Mouse (Mus musculus) cerebellum, postnatal 10 days (tissue): ENCODE results near the gene Syt17.

Source experiments
- DNase-seq, 2 experiments: peaks; one replicate each; pipeline ENCODE4 v3.0.0; 2021; ENCODE audit warnings: mixed read lengths in 2 of 2

Syt17 gene

DNA sequence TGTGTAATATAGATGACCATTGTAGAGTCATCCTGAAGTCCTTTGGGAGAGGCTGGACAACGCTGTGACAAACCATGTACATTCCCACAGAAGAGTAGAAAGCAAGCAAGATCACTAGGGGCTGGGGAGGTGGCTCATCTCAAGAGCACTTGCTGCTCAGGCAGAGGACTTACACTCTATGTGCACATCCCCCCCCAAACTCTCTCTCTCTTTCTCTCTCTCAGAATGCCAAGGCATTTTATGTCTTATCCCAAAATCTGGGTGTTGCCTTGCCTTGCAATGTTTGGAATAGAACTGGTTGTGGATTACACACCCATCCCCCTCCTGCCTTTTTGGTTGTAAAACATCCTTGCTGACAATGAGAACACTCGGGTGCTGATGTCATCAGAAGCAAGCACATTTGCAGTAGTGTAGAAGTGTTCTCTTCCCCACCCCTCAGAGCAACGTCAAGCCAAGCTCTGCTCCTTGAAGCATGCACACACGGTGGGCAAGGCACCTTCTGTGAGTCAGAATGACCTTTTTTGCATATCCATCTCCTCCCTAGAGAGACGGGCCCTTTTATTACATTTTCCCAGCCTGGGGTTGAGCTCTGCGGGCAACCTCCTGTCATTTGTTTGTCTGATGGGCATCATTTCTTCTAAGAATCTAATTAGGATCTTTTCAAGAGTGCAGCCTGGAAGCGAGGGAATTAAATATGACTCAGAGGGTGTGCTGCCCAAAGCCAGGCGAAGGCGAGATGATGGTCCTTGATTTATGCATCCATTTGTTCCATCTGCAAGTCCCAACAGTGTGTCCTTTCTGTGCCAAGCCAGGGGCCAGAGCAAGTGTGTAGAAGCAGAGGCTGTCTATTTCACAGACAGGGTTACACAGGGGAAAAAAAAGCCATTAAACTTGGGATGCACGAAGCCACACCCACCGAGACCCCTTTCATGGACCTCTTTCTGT is 15.1 kb upstream of the Syt17 start:
- DNase-seq: no peak

DNA sequence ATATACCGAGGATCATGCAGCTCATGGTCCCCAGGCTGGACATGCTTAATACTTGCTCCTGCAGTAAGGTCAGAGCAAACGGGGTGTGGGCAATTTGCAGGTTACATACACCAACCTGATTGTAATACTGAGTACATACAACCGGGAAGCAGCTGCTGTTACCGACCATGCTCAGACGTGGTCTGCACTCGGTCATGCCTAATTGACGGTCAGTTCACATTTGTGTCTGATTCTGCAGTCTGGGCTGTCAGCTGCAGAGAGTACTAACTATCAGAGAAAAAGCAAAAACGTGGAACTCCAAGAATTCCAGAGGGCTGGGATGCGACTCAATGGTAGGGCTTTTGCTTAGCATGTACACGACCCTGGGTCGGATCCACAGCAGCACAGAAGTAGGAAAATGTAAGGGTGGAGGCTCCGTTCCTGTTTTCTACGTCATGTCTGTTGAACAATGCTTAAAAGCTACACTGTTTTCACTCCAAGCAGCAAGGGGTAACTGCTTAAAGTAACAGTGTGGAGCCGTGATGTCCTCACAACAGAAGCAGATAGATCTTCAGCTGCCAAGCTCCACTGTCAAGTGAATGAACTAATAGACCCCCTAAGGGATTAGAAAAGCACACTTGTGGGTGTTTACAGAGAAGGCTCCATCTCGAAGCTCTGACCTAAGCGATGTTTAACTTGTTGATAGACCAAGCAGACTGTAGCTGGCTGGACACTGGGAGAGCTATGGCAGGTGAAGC is 13.5 kb upstream of the Syt17 start:
- DNase-seq: no peak

DNA sequence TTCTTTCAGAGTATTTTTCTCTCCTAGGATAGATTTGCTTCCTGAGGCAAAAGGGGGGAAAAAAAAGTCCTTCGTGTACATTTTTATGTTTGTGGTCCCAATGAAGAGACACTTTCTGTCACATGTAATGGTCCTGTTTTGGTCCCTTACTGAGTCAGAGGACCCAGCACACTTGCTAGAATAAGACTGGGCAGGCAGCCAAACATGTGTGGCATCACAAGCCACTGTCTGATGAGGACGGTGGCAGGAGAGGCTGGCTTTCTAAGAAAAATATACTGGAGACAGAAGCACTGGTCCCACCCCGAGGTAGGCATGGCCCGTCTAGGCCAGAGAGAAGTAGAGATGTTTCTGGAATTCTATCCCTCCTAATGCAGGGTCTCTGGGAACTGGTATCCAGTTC is 5.7 kb upstream of the Syt17 start:
- no peak for DNase-seq

DNA sequence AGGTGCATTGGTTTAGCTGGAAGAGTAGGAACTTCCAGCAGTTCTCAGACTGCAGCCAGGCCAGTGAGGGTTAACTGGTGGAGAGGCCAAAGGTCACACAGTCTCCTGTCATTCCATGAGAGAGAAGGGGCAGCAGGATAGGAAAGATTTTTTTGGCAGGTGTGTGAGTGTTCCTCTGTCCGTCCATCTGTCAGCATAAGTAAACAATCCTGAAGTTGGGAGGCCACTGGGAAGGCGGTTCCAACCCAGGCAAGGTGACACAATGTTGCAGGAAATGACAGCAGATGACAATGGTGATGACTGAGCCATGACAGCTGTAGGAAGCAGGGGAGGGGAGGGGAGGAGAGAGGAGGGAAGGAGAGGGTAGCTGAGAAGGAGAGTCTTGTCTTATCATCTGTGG is 4.9 kb upstream of the Syt17 start:
- DNase-seq: no peak

DNA sequence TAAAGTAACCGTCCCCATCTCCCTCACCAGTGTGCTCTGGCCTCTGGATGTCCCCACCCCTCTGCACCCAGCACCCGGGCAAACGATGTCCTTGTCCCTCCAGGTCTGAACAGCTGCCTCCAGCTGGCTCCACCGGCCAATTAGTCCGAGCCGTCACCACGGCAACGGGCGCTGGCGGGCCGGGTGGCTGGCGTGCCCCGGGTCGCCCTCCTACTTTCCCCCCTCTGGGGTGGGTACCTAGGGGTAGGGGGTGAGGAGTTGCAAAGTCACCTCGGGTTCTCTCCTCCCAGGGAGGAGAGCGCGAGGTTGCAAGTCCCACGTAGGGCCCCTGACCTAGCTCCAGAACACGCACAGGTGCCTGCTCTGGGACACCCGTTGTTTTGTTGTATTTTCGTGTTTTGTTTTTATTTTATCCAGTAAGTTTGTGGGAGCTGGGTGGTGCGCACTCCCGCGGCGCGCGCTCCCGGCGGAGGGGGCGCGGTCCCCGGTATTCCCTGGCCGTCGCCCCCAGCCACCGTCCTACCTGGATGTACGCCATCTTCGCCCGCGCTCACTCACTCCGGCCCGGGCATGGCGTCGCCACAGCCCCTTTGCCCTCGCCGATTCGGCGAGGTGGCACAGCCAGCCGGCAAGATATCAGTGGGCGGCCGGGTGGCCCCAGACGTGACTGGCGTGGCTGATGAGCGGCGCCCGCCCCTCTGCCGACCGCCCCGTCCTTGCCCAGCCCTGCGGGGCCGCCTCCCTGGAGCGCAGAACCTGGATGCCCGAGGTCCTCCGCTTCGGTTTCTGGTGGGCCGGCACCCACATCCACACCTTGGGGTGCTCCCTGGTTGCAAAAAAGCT is 510 bp downstream of the Syt17 start:
- peak; percentile 55 to 57 for DNase-seq

DNA sequence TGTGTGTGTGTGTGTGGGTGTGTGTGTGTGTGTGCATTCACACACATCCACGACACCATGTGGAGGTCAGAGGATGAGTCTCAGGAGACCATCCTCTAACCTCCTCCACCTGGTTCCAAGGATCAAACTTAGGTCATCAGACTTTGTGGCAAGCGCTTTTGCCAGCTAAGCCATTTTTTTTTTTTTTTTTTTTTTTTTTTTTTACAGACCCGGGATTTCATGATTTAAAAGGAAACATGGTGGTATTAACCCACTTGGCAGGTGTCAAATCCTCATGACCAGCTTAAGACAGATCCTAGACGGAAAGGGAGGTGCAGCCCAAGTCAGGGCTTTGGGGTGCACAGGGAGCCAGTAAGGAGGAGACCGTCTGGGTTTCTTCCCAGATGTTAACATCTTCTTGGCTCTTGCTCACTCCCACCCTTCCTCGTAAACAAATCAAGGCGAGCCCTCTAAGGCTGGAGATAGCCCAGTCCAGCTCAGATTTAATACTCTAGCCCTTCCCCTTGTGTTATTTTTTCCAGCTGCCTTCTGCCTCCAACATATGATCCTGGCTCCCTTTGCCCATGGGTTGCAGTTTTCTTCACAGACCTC is 4.0 kb downstream of the Syt17 start:
- DNase-seq: no peak

DNA sequence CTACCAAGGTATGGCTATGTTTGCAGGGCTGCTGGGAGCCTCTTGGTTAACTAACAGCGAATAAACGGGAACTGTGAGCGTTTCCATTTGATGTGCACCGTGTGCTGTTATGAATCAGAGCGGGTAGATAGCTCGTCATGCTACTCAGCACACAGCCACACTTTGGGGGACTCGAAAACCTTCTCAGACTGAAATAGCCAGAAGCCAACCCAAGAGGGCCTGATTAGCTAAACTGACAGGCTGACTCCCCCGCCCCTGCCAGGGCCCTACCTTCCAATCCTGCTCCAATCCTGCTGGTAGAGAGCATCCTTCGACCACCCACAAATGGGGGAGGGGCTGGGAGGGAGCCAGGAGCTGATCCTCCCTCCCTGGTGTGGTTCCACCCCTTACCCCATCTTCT is 4.7 kb downstream of the Syt17 start:
- peak; percentile 26 to 40 for DNase-seq

DNA sequence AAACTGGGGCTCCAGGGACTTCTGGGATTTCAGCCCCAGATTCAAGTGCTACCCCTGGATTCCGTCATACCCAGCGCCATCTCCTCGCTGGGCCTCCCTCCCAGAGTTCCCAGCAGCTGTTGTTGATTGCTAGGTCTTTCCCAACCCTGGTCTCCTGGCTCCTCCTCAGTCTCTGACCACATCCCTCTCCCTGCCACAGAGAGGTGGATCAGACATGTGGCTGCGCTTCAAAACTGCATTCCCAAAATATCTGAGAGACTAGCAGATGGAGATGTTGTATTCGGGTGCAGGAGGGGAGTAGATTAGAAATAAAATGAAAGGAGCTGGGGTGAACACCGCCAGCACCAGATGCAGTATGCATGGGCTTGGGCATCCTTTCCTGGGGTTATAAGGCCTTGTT is 6.5 kb downstream of the Syt17 start:
- DNase-seq: no peak

DNA sequence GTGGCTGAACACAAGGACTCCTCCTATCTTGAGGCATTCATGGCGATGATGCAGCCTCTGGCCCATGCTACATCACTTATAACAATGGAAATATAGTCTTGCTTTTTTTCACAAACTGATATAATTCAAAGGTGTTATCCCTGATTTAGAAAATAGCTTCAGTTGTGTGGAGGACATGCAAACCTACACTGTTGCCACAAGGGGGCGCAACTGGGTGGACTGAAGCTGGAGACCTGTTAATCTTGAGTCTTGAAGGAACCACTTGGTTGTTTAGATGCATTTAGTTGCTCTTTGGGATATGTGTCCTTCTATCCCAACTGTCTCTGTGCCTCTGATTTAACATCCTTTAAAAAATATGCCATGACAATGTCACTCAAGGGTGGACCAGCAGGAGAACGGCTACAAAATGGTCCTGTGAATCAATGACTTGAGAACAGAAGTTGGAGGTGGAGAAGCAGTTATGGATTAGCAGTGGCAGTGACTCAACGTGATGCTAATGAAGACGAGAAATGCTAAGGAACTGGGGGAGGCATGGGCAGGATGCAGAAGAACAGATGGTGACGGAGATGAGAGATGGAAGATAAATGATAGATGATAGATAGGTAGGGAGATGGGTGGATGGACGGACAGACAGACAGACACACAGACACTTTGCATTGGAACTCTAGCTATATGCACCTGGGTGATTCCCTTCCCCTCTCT is 10.8 kb downstream of the Syt17 start:
- DNase-seq: peak; percentile 43 to 46

DNA sequence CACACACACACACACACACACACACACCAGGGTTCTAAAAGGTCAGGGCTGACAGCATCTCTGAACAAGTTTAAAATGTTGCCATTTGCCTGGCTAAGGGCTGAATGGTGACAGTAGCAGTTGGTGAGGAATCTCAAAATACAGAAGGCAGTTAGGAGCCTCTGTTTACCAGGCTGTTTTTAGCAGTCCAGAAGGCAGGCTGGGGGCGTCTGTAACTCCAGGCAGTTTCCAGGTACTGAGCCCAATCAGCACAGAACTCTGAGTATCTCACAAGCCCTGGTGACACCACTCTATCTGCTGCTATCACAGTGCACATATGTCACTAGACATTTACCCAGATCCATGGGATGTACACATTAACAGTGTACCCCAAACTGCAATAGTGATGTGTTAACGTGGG is 19.1 kb downstream of the Syt17 start:
- DNase-seq: no peak

DNA sequence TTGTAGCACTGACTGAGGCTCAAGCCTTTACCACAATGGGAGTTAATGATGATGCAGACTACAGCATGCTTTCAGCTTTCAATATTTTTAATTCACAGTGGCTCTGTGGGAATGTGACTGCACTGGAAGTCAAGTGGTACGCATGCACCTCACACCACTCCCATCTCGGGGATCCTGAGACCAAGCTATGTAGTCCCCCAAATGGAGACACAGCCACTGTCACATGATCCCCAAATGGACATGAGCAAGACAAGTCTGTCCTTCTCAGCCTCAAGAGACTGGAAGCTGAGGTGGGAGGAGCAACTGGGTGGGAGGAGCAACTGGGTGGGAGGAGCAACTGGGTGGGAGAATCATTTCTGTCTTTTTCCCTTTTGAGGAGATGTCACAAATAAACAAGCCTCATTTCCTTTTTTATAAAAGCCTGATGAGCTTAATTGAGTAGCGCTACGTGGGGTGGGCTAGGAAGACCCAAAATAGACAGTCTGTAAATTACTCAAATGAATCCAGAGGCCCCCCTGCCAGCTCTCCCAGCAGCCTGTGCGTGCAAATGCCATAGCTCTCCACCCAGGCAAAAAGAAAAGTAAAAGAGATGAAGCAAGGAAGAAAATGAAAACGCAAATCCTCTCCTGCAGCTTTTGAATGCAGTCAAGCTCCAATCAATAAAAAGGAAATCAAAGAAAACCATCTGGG is 28.4 kb downstream of the Syt17 start:
- no peak for DNase-seq

DNA sequence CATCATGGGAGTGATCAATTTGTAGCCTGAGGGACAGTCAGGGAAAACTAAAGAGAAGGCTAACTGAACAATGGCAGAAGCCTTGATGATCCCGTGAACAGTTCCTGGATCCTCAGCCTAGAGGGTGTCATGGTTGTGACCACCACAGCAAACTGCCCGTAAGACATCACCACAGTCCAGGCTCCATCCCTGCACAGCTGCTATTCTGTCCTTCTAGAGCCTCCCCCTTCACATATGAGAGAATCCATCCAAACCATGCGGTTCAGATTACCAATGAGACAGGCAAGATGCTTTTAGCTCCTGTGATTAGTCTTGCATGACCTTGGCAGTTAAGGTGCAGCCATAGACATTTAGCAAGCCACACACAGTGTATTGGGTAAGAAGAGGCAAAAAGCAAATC is 33.8 kb downstream of the Syt17 start:
- no peak for DNase-seq

DNA sequence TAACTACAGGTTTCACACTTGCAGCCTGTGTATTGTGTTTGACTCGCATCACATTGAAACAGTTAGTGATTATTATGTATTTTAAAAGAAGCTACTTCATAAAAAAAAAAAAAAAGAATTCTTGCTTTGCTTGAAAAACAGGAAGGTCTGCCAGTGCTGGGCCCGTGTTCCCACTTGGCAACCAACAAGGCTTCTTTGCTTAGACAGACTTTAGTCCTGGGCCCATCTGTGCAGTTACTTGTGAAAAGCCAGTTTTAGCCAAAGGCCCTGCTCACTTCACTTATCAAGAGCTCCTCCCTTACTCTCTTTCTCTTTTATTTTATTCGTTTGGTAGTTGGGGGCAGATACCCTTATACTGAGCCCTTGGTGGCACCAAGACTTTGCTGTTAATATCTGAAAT is 36.1 kb downstream of the Syt17 start:
- DNase-seq: peak; percentile 31 to 52

DNA sequence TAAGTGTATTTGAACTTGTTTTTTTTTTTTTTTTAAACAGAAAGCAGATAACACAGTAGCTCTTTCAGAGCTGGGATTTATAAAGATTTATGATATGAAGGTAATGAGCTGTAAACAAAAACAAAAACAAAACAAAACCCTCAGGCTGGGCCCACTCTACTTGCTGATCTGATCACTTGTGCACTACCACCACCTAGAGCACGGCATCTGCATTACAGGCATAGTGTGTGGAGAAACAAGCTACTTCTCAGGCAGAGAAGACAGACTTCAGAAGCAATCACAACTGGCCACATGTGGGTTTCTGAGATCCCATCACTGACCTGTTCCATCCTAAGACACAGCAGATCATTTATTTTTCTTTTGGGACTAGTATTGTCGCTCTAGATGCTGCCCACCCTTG is 38.6 kb downstream of the Syt17 start:
- DNase-seq: peak; percentile 37 to 38

DNA sequence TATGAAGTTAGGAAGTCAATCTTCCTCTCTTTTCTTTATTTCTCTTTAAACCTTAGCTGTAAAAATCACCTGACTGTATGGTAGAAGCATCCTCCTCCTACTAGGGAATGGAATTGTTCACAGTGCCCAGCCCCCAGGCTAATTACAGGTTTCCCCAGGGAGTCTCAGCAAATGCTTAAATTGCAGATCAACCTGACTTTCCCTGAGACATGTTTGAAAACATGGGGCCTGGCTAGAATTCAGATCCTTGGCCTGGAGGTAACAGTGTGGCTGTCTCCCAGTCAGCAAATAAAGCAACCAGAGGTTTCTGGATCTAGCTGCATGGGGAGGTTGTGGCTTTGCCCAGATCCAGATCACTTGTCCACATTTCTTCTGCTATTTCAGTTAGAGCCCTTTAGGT is 42.8 kb downstream of the Syt17 start:
- no peak for DNase-seq

DNA sequence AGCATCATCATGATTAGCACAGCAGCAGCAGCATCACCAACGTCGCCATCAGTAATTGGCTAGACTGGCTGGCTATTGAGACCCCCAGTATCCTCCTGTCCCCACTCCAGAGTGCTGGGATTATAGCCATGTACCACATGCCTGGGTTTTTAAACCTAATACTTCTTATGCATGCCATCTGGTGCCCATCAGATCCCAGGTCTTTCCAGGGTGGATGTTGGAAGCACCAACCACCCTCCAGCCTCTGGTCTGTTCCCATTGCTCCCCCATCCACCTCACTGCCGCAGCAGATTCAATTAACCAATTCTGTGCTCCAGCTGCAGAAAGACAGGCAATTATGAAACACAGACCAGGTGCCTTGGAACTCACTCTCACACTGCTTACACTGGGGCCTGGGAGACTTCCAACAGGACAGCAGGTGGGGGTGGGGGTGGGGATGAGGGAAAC is 45.4 kb downstream of the Syt17 start:
- peak; percentile 61 to 72 for DNase-seq

DNA sequence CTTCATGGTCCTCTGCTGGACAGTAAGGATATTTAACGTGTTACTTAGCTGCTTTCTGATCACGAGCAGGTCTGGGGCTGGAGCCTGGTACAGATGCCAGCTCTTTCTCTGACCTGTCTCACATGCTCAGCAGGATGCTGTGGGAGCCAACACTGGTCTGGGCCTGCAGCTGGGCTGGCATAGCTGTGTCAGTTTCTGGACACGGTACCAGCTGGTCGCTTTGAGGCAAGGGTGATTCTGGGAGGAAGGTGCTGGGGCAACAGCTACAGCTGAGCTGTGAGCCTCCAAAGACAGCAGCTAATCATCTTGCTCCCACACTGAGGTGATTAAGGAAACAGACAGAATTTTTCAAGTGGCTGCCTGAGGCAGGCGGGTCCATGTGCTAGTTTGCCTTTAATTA is 46.1 kb downstream of the Syt17 start:
- DNase-seq: peak; percentile 51 to 60

DNA sequence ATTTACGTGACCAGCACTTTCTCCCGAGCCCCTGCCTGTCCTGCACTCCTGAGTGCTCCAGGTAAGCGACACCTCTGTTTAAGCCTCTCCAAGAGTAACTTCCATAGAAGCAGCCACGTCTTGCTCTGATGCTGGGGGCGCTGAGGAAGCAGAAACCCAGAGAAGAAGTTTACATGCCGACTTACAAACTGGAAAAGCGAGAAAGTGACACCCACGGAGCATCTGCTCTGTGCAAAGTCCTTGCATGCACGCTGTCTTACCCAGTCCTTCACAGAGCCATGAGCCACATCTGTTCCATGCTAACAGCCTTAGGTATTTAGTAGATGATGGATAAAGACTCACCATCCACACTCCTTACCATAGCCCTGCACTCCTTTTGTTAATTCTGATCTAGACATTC is 48.3 kb downstream of the Syt17 start:
- no peak for DNase-seq

DNA sequence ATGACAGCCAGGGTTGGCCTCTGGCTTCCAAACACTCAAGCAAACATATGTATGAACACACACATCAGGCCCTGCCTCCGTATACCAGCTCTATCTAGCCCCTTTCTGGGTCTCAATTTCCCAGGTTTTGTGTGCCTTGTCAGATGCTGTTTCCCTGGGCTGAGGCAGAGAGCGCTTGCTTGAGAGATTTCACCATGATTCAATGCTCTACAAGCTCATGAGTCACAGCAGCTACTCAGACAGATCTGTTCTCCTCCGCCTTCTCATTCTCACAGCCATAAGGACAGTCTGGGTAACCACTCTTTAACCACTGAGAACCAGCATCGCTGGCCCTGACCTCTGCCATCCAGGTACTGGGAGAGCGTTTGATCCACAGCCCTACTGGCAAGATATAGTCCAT is 57.3 kb downstream of the Syt17 start:
- no peak for DNase-seq

DNA sequence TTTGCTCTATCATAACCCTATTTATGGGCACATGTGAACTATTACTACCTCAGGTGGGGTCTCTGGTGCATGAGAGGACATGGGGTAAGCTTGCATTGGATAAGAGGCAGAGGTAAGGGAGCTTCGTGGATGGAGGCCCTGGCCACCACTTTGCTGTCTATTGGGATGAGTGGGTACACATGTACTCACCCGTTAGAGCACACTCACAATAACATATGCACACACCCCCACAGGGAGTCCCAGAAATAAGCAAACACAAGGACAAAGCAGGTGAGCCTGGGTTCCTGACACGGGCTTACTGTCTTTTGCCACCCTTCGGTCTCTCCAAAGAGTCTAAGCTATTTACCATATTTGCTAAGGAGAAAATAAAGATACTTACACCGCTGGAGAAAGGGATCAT is 67.0 kb downstream of the Syt17 start:
- DNase-seq: no peak

DNA sequence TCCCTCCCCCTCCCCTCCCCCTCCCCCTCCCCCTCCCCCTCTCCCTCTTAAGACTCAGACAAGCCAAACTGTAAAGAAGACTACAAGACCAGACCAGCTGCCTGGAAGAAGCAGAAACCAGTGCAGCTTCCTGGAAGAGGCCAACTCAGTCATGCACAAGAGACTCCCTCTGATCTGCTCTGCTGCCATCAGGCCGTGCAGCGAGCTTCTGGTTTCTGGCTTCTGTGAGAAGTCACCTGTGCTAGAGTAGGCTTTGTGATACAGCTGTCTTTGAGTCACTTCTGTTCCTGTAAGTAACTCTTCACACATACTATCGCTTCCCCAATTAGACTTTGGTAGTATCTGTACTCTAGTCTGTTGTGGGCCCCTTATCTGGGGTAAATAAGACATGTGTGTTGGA is 68.0 kb downstream of the Syt17 start:
- DNase-seq: no peak

DNA sequence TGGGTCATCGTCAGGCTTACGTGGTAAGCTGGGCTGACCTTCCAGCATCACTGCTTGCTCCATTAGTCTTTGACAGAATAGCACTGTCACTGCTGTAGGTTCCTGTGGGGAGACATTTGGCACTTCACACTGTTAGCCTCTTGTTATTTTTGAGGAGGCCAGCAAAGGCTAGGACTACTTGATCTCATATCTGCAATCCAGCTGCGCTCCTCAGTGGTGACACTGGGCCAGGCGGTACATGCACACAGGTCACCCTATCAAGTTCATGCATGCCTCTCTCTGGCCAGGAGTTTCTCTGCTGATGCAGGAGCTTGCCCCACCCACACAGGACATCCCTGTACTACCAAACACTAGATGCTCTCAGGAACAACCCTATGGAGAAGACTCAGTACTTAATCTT is 71.4 kb downstream of the Syt17 start:
- DNase-seq: no peak
